Mouse (Mus musculus) cortical plate, adult 2 months (tissue): Measurements from ENCODE around the gene Insm1. TPM values are rescaled to one million over a fixed set of nuclear protein-coding genes. Genes with fewer than 3 reads are reported as not detected.

Experiments used
- H3K27ac ChIP-seq: fragments of 200-500 bp; 2 replicates; pipeline ENCODE4 v1.5.1; 2012; ENCODE audit warnings: low read length, control low read depth, inconsistent platforms; ENCODE audit not compliant: insufficient read depth
- H3K4me1 ChIP-seq: fragments of 200-500 bp; 2 replicates; pipeline ENCODE4 v1.6.1; 2011; ENCODE audit warnings: low read length; ENCODE audit not compliant: control insufficient read depth, insufficient read depth
- H3K4me3 ChIP-seq: fragments of 200-500 bp; 2 replicates; pipeline ENCODE4 v1.5.1; 2011; ENCODE audit warnings: mild to moderate bottlenecking, low read length, control low read depth; ENCODE audit not compliant: insufficient read depth
- CTCF ChIP-seq: fragments of 200-500 bp; IDR thresholded peaks from 2 replicates; pipeline ENCODE4 v1.5.1; 2011; ENCODE audit warnings: mild to moderate bottlenecking, control low read depth, low read length; ENCODE audit not compliant: insufficient read depth; ENCODE audit errors: extremely low read depth
- POLR2A ChIP-seq: fragments of 200-500 bp; IDR thresholded peaks from 2 replicates; pipeline ENCODE4 v1.6.1; 2011; ENCODE audit warnings: mild to moderate bottlenecking, low read length, control low read depth; ENCODE audit not compliant: insufficient read depth; ENCODE audit errors: extremely low read depth
- polyA plus RNA-seq: library from polyadenylated mRNA; depleted of rRNA; stranded (reverse); fragments of >200 nt; gene quantifications from 2 replicates; pipeline ENCODE4 v1.2.3, GENCODE M21; 2012

Gene Insm1
- polyA plus RNA-seq, 1 experiment: 4.5 TPM

DNA sequence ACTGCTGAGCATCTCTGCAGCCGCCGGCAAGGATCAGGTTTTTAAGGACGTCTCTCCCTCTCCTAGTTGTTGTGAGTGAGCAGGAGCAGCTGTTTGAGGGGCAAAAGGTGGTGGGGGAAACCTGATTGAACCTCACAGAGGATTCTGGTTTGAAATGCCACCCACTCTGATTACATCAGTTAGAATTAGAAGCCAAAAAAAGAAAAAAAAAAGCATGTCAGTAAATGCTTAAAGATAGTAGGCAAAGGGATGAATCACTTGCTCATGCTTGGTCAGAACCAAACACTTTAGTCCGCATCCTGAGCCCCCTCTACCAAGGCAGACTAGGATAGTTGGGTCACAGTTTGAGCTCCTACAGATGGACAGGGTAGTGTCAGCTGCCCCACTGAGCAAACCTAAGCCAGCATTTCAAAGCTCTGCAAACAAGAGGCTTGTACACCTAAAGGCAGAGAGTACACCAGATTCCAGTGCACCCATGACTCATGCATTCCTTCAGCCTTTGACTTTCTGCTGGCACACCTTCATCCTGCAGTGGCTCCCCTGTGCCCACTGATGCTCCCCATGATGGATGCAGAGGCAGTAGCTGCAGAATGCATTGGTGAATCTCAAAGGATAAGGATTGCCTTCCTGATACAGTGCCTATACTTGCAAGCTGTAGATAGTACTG, 24.8 kb downstream of the Insm1 start:
- H3K27ac ChIP-seq: no peak overlapping the region
- H3K4me1 ChIP-seq: peaks cover 6% of the 10 kb centered on the region
- no peak overlapping the region for H3K4me3 ChIP-seq
- TF ChIP-seq POLR2A (no peak), CTCF (no peak)

DNA sequence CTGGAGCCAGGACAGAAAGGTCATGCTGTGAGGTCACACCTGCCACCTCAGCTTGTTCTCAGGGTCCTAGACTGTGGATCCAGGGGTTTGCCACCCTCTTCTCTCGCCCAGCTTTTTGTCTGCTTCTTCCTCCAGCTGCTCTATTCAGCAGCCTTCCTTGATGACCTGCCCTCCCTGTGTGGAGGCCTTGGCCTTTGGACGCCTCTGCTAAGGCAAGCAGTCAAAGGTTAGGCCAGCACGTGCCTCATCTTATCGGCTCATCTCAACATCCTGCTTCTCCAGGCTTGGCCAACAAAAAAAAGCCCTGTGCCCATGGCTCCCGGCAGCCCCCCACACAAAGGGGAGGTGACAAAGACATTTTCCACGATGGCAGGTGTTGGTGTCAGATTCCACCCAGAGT, 25.9 kb downstream of the Insm1 start:
- TF ChIP-seq POLR2A (no peak), CTCF (no peak)
- H3K4me1 ChIP-seq: peaks cover 6% of the 10 kb centered on the region

DNA sequence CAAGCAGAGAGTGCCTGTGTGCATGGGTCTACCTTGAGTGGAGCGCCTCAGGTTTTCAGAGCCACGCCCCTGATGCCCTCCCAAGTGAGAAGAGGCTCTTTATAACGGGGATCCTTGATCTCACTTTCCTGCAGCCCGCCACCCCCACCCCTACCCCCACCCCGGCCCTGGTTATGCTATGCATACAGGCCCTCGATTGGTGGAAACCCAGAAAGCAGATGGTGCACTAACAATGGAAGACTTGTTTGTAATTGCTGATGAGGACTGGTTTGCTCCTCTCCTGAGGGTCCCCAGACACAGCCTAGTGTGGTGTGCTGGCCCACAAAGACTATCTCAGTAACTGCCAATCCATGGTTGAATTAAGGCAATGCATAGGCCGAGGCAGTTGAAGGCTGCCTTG, 27.3 kb downstream of the Insm1 start:
- Histone ChIP-seq H3K4me1 (peaks cover 6% of the 10 kb centered on the region), H3K27ac (no peak overlapping the region), H3K4me3 (no peak overlapping the region)
- TF ChIP-seq CTCF: no peak
- no peak for TF ChIP-seq POLR2A

More for the DNA sequence above, 25.9 kb downstream of the Insm1 start:
- no peak overlapping the region for H3K27ac ChIP-seq
- no peak overlapping the region for H3K4me3 ChIP-seq

DNA sequence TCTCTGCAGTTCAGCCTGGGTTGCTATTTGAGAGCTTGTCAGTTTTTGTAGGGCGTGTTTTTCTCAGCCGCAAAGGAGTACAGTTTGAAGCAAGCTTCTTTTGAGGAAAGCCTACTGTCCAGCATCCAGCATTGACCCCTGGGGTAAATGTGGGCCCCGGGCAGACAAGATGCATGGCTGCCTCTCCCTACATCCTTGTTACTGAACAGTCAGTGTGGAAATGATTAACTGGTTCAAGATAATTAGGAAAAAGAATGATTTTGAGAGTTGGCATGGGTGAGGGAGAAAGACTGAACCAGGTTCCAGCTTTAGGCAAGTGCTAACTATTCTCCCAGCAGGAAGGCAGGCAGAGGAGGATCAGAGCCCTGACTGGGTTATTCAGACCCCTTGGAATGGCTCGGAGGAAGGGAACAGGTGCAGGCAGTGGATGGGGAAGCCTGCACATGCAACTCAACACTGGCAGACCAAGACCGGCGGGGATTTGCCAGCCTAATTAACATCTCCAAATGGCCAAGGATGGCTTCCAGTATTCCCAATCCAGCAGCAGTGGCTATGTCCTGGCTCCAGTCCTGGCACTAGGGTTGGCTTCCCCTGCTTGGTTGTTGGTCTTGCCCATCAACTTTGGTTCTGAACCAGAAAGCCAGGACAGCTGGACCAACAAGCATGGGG, 28.6 kb downstream of the Insm1 start:
- Histone ChIP-seq H3K27ac (no peak overlapping the region), H3K4me3 (no peak overlapping the region)
- TF ChIP-seq POLR2A (no peak), CTCF (no peak)

DNA sequence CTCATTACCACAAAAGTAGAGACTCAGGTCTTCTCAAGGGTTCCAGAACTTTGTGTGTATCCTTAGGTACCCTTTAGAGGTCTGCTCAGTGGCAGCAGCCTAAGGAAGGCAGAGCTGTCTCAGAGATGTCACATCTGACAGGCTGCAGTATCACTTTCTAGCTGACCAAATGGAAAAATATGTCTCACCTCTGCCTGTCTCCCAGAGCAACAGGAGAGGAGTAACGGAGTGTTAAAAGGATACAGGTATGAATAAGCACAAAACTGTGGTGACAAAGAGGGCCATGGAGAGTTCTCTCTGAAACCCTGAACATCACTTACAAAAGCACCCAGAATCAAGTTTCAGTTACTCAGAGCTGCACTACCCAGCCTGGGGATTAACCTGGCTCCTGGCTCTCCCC, 32.7 kb downstream of the Insm1 start:
- TF ChIP-seq CTCF: no peak
- no peak for TF ChIP-seq POLR2A
- no peaks in the 10 kb centered on the region for H3K4me1 ChIP-seq
- no peak overlapping the region for H3K27ac ChIP-seq
- H3K4me3 ChIP-seq: no peak overlapping the region

More for the DNA sequence above, 28.6 kb downstream of the Insm1 start:
- H3K4me1 ChIP-seq: peaks cover 6% of the 10 kb centered on the region

DNA sequence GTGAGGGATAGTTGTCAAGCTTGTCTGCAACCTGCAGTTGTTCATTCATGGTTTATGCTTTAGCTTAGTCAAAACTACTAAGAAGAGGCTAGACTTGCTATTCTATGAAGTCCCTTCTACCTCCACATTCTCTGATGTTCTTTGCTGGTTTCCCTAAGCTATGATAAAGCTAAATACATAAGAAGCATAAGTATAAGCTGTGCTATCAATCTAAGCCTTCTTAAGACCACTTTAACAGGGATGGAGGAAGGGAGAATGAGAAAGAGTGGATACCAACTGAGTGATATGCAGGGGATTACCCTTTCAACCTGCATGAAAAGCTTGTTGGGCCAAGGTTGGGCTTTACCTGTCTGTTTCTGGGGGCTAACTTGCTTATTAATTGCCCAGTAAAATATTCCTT, 33.9 kb downstream of the Insm1 start:
- TF ChIP-seq POLR2A: no peak
- TF ChIP-seq CTCF: no peak
- no peaks in the 10 kb centered on the region for H3K4me1 ChIP-seq
- no peak overlapping the region for H3K27ac ChIP-seq
- H3K4me3 ChIP-seq: no peak overlapping the region

DNA sequence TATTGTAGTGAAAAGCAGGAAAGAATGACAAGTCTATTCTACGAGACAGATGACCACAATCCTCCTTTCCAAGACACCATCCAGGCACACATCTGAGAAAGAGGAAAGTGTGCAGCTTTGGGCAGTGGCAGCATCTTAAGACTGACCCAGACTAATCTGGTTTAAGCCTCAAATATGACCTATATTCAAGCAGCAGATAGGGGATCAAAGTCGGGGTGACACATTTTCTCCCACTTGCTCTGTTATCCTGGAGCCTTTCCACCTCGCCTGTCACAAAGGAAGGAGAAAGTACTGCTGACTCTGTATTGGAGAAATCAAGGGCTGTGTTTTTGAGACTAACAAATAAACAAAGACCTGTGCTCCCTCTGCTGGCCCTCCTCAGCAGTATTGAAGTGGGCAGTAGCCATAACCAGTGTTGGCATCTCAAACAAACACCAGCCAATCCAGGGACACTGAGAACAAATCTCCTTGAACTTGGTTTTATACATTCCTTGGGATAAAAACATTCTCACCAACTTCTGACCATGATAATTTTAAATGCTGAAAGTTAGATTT, 34.7 kb downstream of the Insm1 start:
- H3K4me3 ChIP-seq: no peak overlapping the region
- H3K27ac ChIP-seq: no peak overlapping the region
- no peaks in the 10 kb centered on the region for H3K4me1 ChIP-seq
- TF ChIP-seq POLR2A (no peak), CTCF (peak; percentile 32; the same call in 1 of the 2 replicates)

DNA sequence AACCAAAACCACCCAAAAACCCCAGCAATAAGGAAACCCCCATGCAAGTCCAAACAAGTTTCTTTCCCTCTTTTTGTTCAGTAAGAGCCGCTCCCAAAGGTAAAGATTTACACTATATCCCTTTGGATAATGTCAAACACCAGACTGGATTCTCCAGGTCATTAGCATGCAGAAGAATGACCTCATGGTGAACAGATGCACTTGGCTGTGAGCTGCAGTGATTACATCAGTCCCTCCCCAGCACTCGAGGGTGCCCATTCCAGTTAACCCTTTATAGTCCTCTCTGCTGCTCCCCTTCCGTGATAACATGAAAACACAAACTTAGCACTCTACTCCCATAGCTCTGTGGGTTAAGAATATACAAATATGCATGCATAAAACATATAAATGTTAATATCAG, 35.3 kb downstream of the Insm1 start:
- no peak overlapping the region for H3K27ac ChIP-seq
- no peak overlapping the region for H3K4me3 ChIP-seq
- H3K4me1 ChIP-seq: no peaks in the 10 kb centered on the region
- TF ChIP-seq POLR2A (no peak), CTCF (no peak)

DNA sequence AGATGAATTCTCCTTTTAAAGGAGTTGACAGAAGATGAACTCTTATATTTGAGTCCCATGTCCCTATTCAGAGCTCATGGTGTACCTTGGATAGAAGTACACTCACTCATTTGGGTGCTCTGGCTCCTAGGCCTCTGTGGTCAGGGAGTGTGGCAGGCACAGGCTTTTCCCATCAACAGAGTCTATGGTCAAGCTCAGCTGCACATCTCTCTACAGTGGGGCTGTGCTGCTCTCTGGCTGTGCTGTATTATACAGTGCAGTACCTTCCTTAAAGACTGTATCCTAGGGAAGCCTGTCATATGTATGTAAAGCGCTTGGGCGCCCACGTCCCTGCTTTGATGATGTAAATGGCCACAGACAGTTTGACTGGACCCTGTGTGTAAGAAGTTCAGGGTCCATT, 35.9 kb downstream of the Insm1 start:
- Histone ChIP-seq H3K4me3 (no peak overlapping the region), H3K4me1 (no peaks in the 10 kb centered on the region), H3K27ac (no peak overlapping the region)
- TF ChIP-seq CTCF (no peak), POLR2A (no peak)

DNA sequence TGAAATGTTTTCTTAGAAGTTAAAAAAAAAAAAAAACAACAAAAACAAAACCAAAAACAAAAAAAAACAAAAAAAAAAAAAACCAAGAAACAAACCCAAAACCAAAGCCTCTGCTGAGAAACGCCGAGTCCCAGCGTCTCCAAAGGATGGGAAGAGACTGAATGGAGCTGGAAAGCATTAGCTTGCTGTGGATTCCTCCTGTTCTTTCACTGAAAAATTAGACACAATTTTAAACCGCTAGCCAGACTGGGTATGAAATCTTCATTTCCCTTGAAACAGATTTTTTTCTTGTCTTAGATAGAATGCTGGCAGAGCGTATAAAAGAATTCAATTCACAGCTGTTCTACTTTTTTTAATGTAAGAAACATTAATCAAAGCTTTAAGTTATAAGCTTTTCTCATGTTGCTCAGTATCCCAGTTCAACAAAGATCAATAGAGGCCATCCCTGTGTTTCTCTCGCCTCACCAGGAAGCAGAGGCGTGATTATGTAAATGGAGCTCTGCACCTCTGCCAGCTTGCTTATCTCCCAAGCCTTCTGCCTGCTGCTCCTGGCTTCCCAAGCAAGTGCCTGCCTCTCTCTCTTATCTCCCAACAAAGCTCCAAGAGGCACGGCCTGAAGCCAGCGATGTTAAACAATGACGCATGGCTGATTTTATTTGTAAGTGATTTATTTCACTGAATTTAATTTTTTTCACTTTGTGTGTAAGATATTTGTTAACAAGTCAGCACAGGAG, 37.2 kb downstream of the Insm1 start:
- no peak for TF ChIP-seq POLR2A
- no peak for TF ChIP-seq CTCF
- Histone ChIP-seq H3K27ac (no peak overlapping the region), H3K4me1 (no peaks in the 10 kb centered on the region), H3K4me3 (no peak overlapping the region)
